Mouse (Mus musculus) liver, embryonic 14.5 days (tissue): ENCODE results near the gene Cdc42se2. TPM values are rescaled to one million over a fixed set of nuclear protein-coding genes. Genes with fewer than 3 reads are reported as not detected.

Experiments used
- ATAC-seq: fragments of 200-750 bp; cut with Nextera tagmentation; 2 replicates; pipeline ENCODE4 v1.8.0; 2017; ENCODE audit warnings: moderate number of reproducible peaks, mild to moderate bottlenecking, moderate library complexity; ENCODE audit not compliant: insufficient read depth
- DNase-seq, 3 experiments: peaks; one replicate each; pipeline ENCODE4 v3.0.0-alpha.2; 2012 to 2013; ENCODE audit warnings: low read depth in 3 of 3, low spot score in 3 of 3
- H3K27ac ChIP-seq: fragments of 300-500 bp; sonication (generic); 2 replicates; pipeline ENCODE4 v1.5.1; 2014; ENCODE audit warnings: moderate library complexity, mild to moderate bottlenecking, control low read depth, inconsistent platforms
- H3K27me3 ChIP-seq: fragments of 300-500 bp; sonication (generic); 2 replicates; pipeline ENCODE4 v1.6.1; 2014; ENCODE audit warnings: mild to moderate bottlenecking, low read length, moderate library complexity; ENCODE audit not compliant: control insufficient read depth, insufficient read depth
- H3K36me3 ChIP-seq: fragments of 300-500 bp; sonication (generic); replicated peaks from 2 replicates; pipeline ENCODE4 v1.6.1; 2014; ENCODE audit warnings: low read depth; ENCODE audit not compliant: control insufficient read depth, insufficient read depth
- H3K4me1 ChIP-seq, 2 experiments: fragments of 200-500 bp in 1 of 2; fragments of 300-500 bp in 1 of 2; sonication (generic) in 1 of 2; replicated peaks; 2 replicates each; pipeline ENCODE4 v1.6.1; 2012 to 2014; ENCODE audit warnings: antibody characterized with exemption in 1 of 2, inconsistent platforms in 1 of 2, low read length in 1 of 2; ENCODE audit not compliant: control insufficient read depth in 2 of 2, insufficient read depth in 2 of 2
- H3K4me2 ChIP-seq: fragments of 300-500 bp; sonication (generic); 2 replicates; pipeline ENCODE4 v1.6.1; 2014; ENCODE audit warnings: low read depth, mild to moderate bottlenecking, control low read depth, moderate library complexity
- H3K4me3 ChIP-seq, 2 experiments: fragments of 200-500 bp in 1 of 2; fragments of 300-500 bp in 1 of 2; sonication (generic) in 1 of 2; 2 replicates each; pipeline ENCODE4 v1.5.1; 2012 to 2014; ENCODE audit warnings: low read depth in 2 of 2, low read length in 2 of 2, mild to moderate bottlenecking in 2 of 2, control low read depth in 1 of 2, inconsistent platforms in 1 of 2, moderate library complexity in 1 of 2; ENCODE audit not compliant: insufficient read depth in 1 of 2
- H3K9ac ChIP-seq: fragments of 300-500 bp; sonication (generic); replicated peaks from 2 replicates; pipeline ENCODE4 v1.6.1; 2014; ENCODE audit warnings: mild to moderate bottlenecking, control low read depth, moderate library complexity
- H3K9me3 ChIP-seq: fragments of 300-500 bp; sonication (generic); 2 replicates; pipeline ENCODE4 v1.6.1; 2016; ENCODE audit warnings: low read length, mixed read lengths; ENCODE audit not compliant: control insufficient read depth
- CTCF ChIP-seq: IDR thresholded peaks from 2 replicates; pipeline ENCODE4 v1.5.1; 2016; ENCODE audit warnings: antibody characterized with exemption, low read depth, control low read depth
- EP300 ChIP-seq: IDR thresholded peaks from 2 replicates; pipeline ENCODE4 v1.6.1; 2016; ENCODE audit warnings: antibody characterized with exemption, low read depth
- WGBS: fragments of 180-500 bp; shearing (Covaris S2); extraction: QIAGEN DNeasy Blood & Tissue Kit; methylation state at CpG from one replicate; pipeline ENCODE4 v1.1.7; 2014; ENCODE audit not compliant: insufficient replicate concordance; 5-methylcytosine and 5-hydroxymethylcytosine counted together
- polyA plus RNA-seq, 2 experiments: library from polyadenylated mRNA; depleted of rRNA in 1 of 2; stranded (reverse) in 1 of 2; unstranded in 1 of 2; fragments of >200 nt; fragmentation: Nextera tagmentation in 1 of 2; extraction: Ambion mirVana in 1 of 2; gene quantifications; 2 replicates each; pipeline versions ENCODE4 v1.2.1 to v1.2.3; 2012 to 2014

Gene Cdc42se2
- polyA plus RNA-seq, 2 experiments = 9.2 to 15.5 TPM

GRCm38 (mm10) chr11:54736903-54737302 lies 50.6 kb downstream of the Cdc42se2 start:
- no peak overlapping the region for H3K4me3 ChIP-seq
- no peaks in the 10 kb centered on the region for H3K27me3 ChIP-seq
- no peaks in the 10 kb centered on the region; the same call in 1 of the 2 replicates for H3K36me3 ChIP-seq
- H3K4me1 ChIP-seq = peaks cover 0 to 5% of the 10 kb centered on the region in 2 experiments; a peak in 1 of 4 replicates
- H3K27ac ChIP-seq = no peak overlapping the region
- no peaks in the 10 kb centered on the region for H3K9me3 ChIP-seq
- 50% methylated on average over 5 of the region's 5 CpGs for WGBS
- no peak overlapping the region for H3K9ac ChIP-seq
- no peak overlapping the region for H3K4me2 ChIP-seq
- no peak for DNase-seq
- TF ChIP-seq CTCF = no peak
- no peak for TF ChIP-seq EP300
- ATAC-seq = no peak

- peaks cover 0 to 10% of the 10 kb centered on the region in 2 experiments; a peak in 2 of 4 replicates for H3K4me1 ChIP-seq
- ATAC-seq = no peak
- H3K36me3 ChIP-seq = no peaks in the 10 kb centered on the region; the same call in 1 of the 2 replicates
- H3K27ac ChIP-seq = no peak overlapping the region
- no peak for DNase-seq
- H3K27me3 ChIP-seq = no peaks in the 10 kb centered on the region
- 71% methylated on average over 1 of the region's 1 CpGs for WGBS
- H3K4me3 ChIP-seq = no peak overlapping the region
- no peaks in the 10 kb centered on the region for H3K9me3 ChIP-seq
- no peak overlapping the region for H3K9ac ChIP-seq
- TF ChIP-seq CTCF (no peak), EP300 (no peak)
- H3K4me2 ChIP-seq = no peak overlapping the region
These were observed 52.4 kb downstream of the Cdc42se2 start for GRCm38 (mm10) chr11:54735114-54735513.

GRCm38 (mm10) chr11:54733546-54733945 lies 53.9 kb downstream of the Cdc42se2 start:
- 51% methylated on average over 7 of the region's 7 CpGs for WGBS
- DNase-seq (no peak), ATAC-seq (no peak)
- peaks cover 0 to 5% of the 10 kb centered on the region in 2 experiments; a peak in 2 of 4 replicates for H3K4me1 ChIP-seq
- H3K4me3 ChIP-seq = no peak overlapping the region
- H3K4me2 ChIP-seq = no peak overlapping the region
- H3K27me3 ChIP-seq = no peaks in the 10 kb centered on the region
- no peaks in the 10 kb centered on the region; the same call in 1 of the 2 replicates for H3K36me3 ChIP-seq
- no peaks in the 10 kb centered on the region for H3K9me3 ChIP-seq
- no peak overlapping the region for H3K9ac ChIP-seq
- TF ChIP-seq EP300 (no peak), CTCF (no peak)
- H3K27ac ChIP-seq = no peak overlapping the region

- no peak for DNase-seq
- H3K27ac ChIP-seq = no peak overlapping the region
These were observed 56.1 kb downstream of the Cdc42se2 start for GRCm38 (mm10) chr11:54731367-54731766.

GRCm38 (mm10) chr11:54730931-54731330 lies 56.5 kb downstream of the Cdc42se2 start:
- TF ChIP-seq EP300 (no peak), CTCF (no peak)
- Histone ChIP-seq H3K4me3 (no peak overlapping the region), H3K9me3 (no peaks in the 10 kb centered on the region), H3K27ac (no peak overlapping the region), H3K9ac (no peak overlapping the region), H3K4me2 (no peak overlapping the region), H3K36me3 (no peaks in the 10 kb centered on the region), H3K27me3 (no peaks in the 10 kb centered on the region), H3K4me1 (peaks cover 0 to 9% of the 10 kb centered on the region in 2 experiments; a peak in 2 of 4 replicates)
- ATAC-seq (no peak), DNase-seq (no peak)
- WGBS = 68% methylated on average over 5 of the region's 5 CpGs

More at GRCm38 (mm10) chr11:54731367-54731766, 56.1 kb downstream of the Cdc42se2 start:
- ATAC-seq = no peak
- H3K9ac ChIP-seq = no peak overlapping the region
- 48% methylated on average over 7 of the region's 7 CpGs for WGBS
- TF ChIP-seq CTCF = no peak
- TF ChIP-seq EP300 = no peak
- H3K36me3 ChIP-seq = no peaks in the 10 kb centered on the region
- H3K4me2 ChIP-seq = no peak overlapping the region
- H3K4me3 ChIP-seq = no peak overlapping the region
- no peaks in the 10 kb centered on the region for H3K27me3 ChIP-seq
- peaks cover 0 to 9% of the 10 kb centered on the region in 2 experiments; a peak in 2 of 4 replicates for H3K4me1 ChIP-seq
- no peaks in the 10 kb centered on the region for H3K9me3 ChIP-seq
